Mouse (Mus musculus) B cell, adult 2 months (primary cell): ENCODE results near the gene Csl.
A peak's percentile ranks its signal among the peaks of the same experiment; 100 is the strongest.

Experiments used
- DNase-seq, 2 experiments: peaks; one replicate each; pipeline ENCODE4 v3.0.0; 2022

Gene Csl

GRCm38 (mm10) chr10:99759558-99759957 is at the start of gene Csl:
Gene Csl, minus strand, starts transcription at chr10:99759658.
- no peak for DNase-seq

DNA sequence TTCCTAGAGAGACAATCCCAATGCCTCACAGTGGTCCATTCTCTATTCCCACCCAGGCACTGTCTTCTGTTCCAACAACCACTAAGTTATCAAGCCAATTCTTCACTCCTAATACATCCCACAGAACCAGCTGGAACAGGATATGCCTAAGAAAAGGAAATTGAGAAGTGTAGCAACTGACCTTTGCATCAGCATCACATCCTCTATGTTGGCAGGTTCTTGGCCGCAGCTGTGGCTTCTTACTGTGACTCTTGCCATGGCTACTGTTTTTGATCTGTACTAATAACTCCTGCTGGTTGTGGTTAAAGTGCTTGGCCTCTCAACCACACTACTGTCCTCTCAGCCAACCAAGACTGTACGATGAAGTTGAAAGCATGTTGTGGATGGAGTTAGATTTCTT is 30.0 kb upstream of the Csl start:
- DNase-seq, result no peak

GRCm38 (mm10) chr10:99774228-99775120 is 15.0 kb upstream of the Csl start:
- no peak for DNase-seq

- no peak for DNase-seq
These were observed 9.3 kb downstream of the Csl start for GRCm38 (mm10) chr10:99750146-99750545.

- DNase-seq, result no peak
These were observed 10.7 kb downstream of the Csl start for GRCm38 (mm10) chr10:99748668-99749260.

GRCm38 (mm10) chr10:99748009-99748408 is 11.4 kb downstream of the Csl start:
- no peak for DNase-seq

DNA sequence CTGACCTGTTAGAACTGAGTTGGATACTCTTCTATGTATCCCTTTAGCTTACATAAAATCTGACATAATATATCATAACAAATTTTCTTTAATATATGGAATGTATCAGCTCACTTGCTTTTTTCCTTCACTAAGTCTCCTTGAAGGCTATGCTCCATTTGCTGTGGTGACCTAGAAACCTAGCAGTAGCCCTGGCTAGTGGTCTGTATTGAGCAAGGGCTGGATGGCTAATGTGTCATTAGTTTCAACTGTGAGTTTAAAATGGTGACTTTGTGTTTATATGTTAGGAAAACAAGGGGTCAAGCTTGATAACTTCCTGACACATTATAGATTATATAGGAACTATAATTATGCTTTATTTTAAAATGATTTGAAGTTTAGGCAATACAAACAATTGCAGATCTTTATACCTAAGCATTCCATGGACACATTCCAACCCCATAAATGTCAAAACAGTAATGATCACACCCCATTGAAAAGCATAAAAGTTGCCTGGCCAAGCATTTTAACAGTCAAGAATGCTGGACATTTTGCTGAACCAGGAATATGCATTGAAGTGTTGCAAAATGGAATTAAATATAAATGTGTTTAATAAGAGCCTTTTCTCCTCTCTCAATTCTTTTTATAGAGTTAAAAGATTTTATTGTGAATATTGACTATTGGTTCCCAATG is 17.7 kb downstream of the Csl start:
- no peak for DNase-seq

GRCm38 (mm10) chr10:99713129-99713528 is 46.3 kb downstream of the Csl start:
- DNase-seq, result no peak

GRCm38 (mm10) chr10:99711567-99711966 is 47.9 kb downstream of the Csl start:
- DNase-seq, result peak; percentile 7 to 22
